Mouse (Mus musculus) ovary, postnatal 14 days (tissue): ENCODE measurements around the gene Plb1.

ENCODE experiments used
- DNase-seq: peaks from one replicate; pipeline ENCODE4 v3.0.0; 2022; ENCODE audit warnings: low spot score

The Plb1 gene

GRCm38 (mm10) chr5:32232474-32232873, at the start of gene Plb1:
TSS of gene Plb1 (plus strand) at chr5:32232708.
- DNase-seq = no peak

GRCm38 (mm10) chr5:32182885-32183629, 49.5 kb upstream of the Plb1 start:
- DNase-seq = no peak

- no peak for DNase-seq
Observed at GRCm38 (mm10) chr5:32187717-32188116, 44.8 kb upstream of the Plb1 start.

- no peak for DNase-seq
Observed at GRCm38 (mm10) chr5:32191259-32191658, 41.2 kb upstream of the Plb1 start.

- no peak for DNase-seq
Observed at GRCm38 (mm10) chr5:32192016-32192845, 40.3 kb upstream of the Plb1 start.

- DNase-seq = no peak
Observed at GRCm38 (mm10) chr5:32194236-32194635, 38.3 kb upstream of the Plb1 start.

GRCm38 (mm10) chr5:32195857-32196609, 36.5 kb upstream of the Plb1 start:
- DNase-seq = no peak

GRCm38 (mm10) chr5:32197698-32198097, 34.8 kb upstream of the Plb1 start:
- peak; percentile 95 for DNase-seq

- no peak for DNase-seq
Observed at GRCm38 (mm10) chr5:32199136-32199535, 33.4 kb upstream of the Plb1 start.

GRCm38 (mm10) chr5:32199594-32199993, 32.9 kb upstream of the Plb1 start:
- DNase-seq = no peak

GRCm38 (mm10) chr5:32204653-32205052, 27.9 kb upstream of the Plb1 start:
- DNase-seq = no peak

GRCm38 (mm10) chr5:32206726-32207125, 25.8 kb upstream of the Plb1 start:
- no peak for DNase-seq

- no peak for DNase-seq
Observed at GRCm38 (mm10) chr5:32208460-32208859, 24.0 kb upstream of the Plb1 start.

GRCm38 (mm10) chr5:32211011-32211410, 21.5 kb upstream of the Plb1 start:
- DNase-seq = no peak

GRCm38 (mm10) chr5:32213746-32214145, 18.8 kb upstream of the Plb1 start:
- DNase-seq = no peak

GRCm38 (mm10) chr5:32215510-32215909, 17.0 kb upstream of the Plb1 start:
- peak; percentile 22 for DNase-seq

GRCm38 (mm10) chr5:32216465-32216864, 16.0 kb upstream of the Plb1 start:
- no peak for DNase-seq

- no peak for DNase-seq
Observed at GRCm38 (mm10) chr5:32217477-32217876, 15.0 kb upstream of the Plb1 start.

GRCm38 (mm10) chr5:32230372-32230771, 2.1 kb upstream of the Plb1 start:
- DNase-seq = peak; percentile 7

GRCm38 (mm10) chr5:32239337-32239736, 6.8 kb downstream of the Plb1 start:
- DNase-seq = no peak

GRCm38 (mm10) chr5:32240741-32241140, 8.2 kb downstream of the Plb1 start:
- DNase-seq = no peak

- DNase-seq = no peak
Observed at GRCm38 (mm10) chr5:32243286-32243885, 10.9 kb downstream of the Plb1 start.
